Mouse (Mus musculus): ENCODE data around the gene AI481877.

GRCm38 (mm10) chr4:59128935-59129334 is 9.8 kb downstream of the AI481877 start:
- TF ChIP-seq POLR2A (IDR thresholded peaks at IDR 0.05; ENCODE audit: borderline replicate concordance, extremely low read depth, low read depth, low read length): no peak
- TF ChIP-seq CTCF (IDR thresholded peaks at IDR 0.05; ENCODE audit: insufficient read depth, low read length): no peak

Data from lung, adult 2 months (tissue).